Mouse (Mus musculus): ENCODE measurements around the gene Kpna7. TPM values are rescaled to one million over a fixed set of nuclear protein-coding genes. Genes with fewer than 3 reads are reported as not detected.
A peak's percentile ranks its signal among the peaks of the same experiment; 100 is the strongest.
"Not testable (repeated sequence)": the region's sequence is repeated elsewhere in the genome, so short reads cannot be mapped to it uniquely, and the experiment has no call there.

The Kpna7 gene
- polyA plus RNA-seq, 1 experiment from 2014 or later = not detected

GRCm38 (mm10) chr5:145101451-145101850, 17.6 kb upstream of the Kpna7 start:
- H3K36me3 ChIP-seq = peaks cover 96% of the 10 kb centered on the region
- H3K4me3 ChIP-seq (replicated peaks); H3K4me1 ChIP-seq; H3K4me2 ChIP-seq; ATAC-seq (ENCODE audit: low FRiP score); H3K9ac ChIP-seq (replicated peaks); H3K27ac ChIP-seq (replicated peaks); H3K27me3 ChIP-seq (replicated peaks); H3K9me3 ChIP-seq (replicated peaks): not testable (repeated sequence)
- WGBS = 98% methylated on average over 11 of the region's 11 CpGs

- Histone ChIP-seq H3K36me3 (peaks cover 96% of the 10 kb centered on the region), H3K4me2 (no peak overlapping the region), H3K9ac (replicated peaks) (no peak overlapping the region), H3K4me1 (no peaks in the 10 kb centered on the region), H3K27me3 (replicated peaks) (no peaks in the 10 kb centered on the region), H3K9me3 (replicated peaks) (no peaks in the 10 kb centered on the region), H3K27ac (replicated peaks) (no peak overlapping the region), H3K4me3 (replicated peaks) (no peak overlapping the region)
- WGBS = 96% methylated on average over 9 of the region's 9 CpGs
- no peak for ATAC-seq (ENCODE audit: low FRiP score)
Observed at GRCm38 (mm10) chr5:145100960-145101359, 17.1 kb upstream of the Kpna7 start.

GRCm38 (mm10) chr5:145098340-145098821, 14.6 kb upstream of the Kpna7 start:
- ATAC-seq (ENCODE audit: low FRiP score) = no peak
- Histone ChIP-seq H3K4me3 (replicated peaks) (no peak overlapping the region), H3K27me3 (replicated peaks) (no peaks in the 10 kb centered on the region), H3K27ac (replicated peaks) (no peak overlapping the region), H3K9ac (replicated peaks) (no peak overlapping the region), H3K4me1 (no peaks in the 10 kb centered on the region), H3K4me2 (no peak overlapping the region), H3K9me3 (replicated peaks) (no peaks in the 10 kb centered on the region), H3K36me3 (peaks cover 92% of the 10 kb centered on the region)
- WGBS = 93% methylated on average over 10 of the region's 10 CpGs

- Histone ChIP-seq H3K4me3 (replicated peaks) (no peak overlapping the region), H3K4me2 (no peak overlapping the region), H3K27me3 (replicated peaks) (no peaks in the 10 kb centered on the region), H3K9me3 (replicated peaks) (no peaks in the 10 kb centered on the region), H3K4me1 (no peaks in the 10 kb centered on the region), H3K36me3 (peaks cover 93% of the 10 kb centered on the region), H3K27ac (replicated peaks) (no peak overlapping the region), H3K9ac (replicated peaks) (no peak overlapping the region)
- ATAC-seq (ENCODE audit: low FRiP score) = no peak
- 88% methylated on average over 4 of the region's 4 CpGs for WGBS
Observed at GRCm38 (mm10) chr5:145096195-145096594, 12.4 kb upstream of the Kpna7 start.

- Histone ChIP-seq H3K4me1 (peaks cover 21% of the 10 kb centered on the region), H3K27ac (replicated peaks) (no peak overlapping the region), H3K27me3 (replicated peaks) (no peaks in the 10 kb centered on the region), H3K4me2 (no peak overlapping the region), H3K4me3 (replicated peaks) (no peak overlapping the region), H3K36me3 (peaks cover 36% of the 10 kb centered on the region), H3K9ac (replicated peaks) (no peak overlapping the region), H3K9me3 (replicated peaks) (no peaks in the 10 kb centered on the region)
- 93% methylated on average over 3 of the region's 3 CpGs for WGBS
- ATAC-seq (ENCODE audit: low FRiP score) = no peak
Observed at GRCm38 (mm10) chr5:145089878-145090277, 6.0 kb upstream of the Kpna7 start.

GRCm38 (mm10) chr5:145088186-145088585, 4.4 kb upstream of the Kpna7 start:
- no peak for ATAC-seq (ENCODE audit: low FRiP score)
- WGBS = 98% methylated on average over 2 of the region's 2 CpGs
- no peaks in the 10 kb centered on the region for H3K27me3 ChIP-seq (replicated peaks)

GRCm38 (mm10) chr5:145084822-145085221, 992 bp upstream of the Kpna7 start:
- Histone ChIP-seq H3K27me3 (replicated peaks) (no peaks in the 10 kb centered on the region), H3K4me2 (peak overlapping the region; percentile 73), H3K9me3 (replicated peaks) (no peaks in the 10 kb centered on the region), H3K9ac (replicated peaks) (peak overlapping the region; percentile 99), H3K4me1 (peaks cover 24% of the 10 kb centered on the region), H3K4me3 (replicated peaks) (peak overlapping the region; percentile 93), H3K36me3 (0 out of 2 replicates have a peak, but pooled peaks cover 3% of the 10 kb centered on the region), H3K27ac (replicated peaks) (no peak overlapping the region)
- 78% methylated on average over 2 of the region's 2 CpGs for WGBS
- ATAC-seq (ENCODE audit: low FRiP score) = no peak

More at GRCm38 (mm10) chr5:145088186-145088585, 4.4 kb upstream of the Kpna7 start:
- H3K4me1 ChIP-seq = peaks cover 28% of the 10 kb centered on the region
- no peak overlapping the region for H3K4me3 ChIP-seq (replicated peaks)
- no peak overlapping the region for H3K9ac ChIP-seq (replicated peaks)
- peaks cover 23% of the 10 kb centered on the region for H3K36me3 ChIP-seq
- H3K27ac ChIP-seq (replicated peaks) = no peak overlapping the region
- H3K9me3 ChIP-seq (replicated peaks) = no peaks in the 10 kb centered on the region
- H3K4me2 ChIP-seq = no peak overlapping the region

GRCm38 (mm10) chr5:145083201-145083600, 629 bp downstream of the Kpna7 start:
- H3K4me3 ChIP-seq (replicated peaks) = peak overlapping the region; percentile 93
- not testable (repeated sequence) for H3K27me3 ChIP-seq (replicated peaks); H3K9me3 ChIP-seq (replicated peaks); H3K36me3 ChIP-seq
- peak overlapping the region; percentile 73 for H3K4me2 ChIP-seq
- 51% methylated on average over 6 of the region's 6 CpGs for WGBS
- H3K4me1 ChIP-seq = peaks cover 18% of the 10 kb centered on the region
- H3K27ac ChIP-seq (replicated peaks) = peak overlapping the region; percentile 87
- ATAC-seq (ENCODE audit: low FRiP score) = peak; percentile 18
- peak overlapping the region; percentile 99 for H3K9ac ChIP-seq (replicated peaks)

GRCm38 (mm10) chr5:145081866-145082613, 1.8 kb downstream of the Kpna7 start:
- H3K36me3 ChIP-seq = 0 out of 2 replicates have a peak, but pooled peaks cover 3% of the 10 kb centered on the region
- no peaks in the 10 kb centered on the region for H3K27me3 ChIP-seq (replicated peaks)
- H3K9ac ChIP-seq (replicated peaks) = no peak overlapping the region
- 89% methylated on average over 10 of the region's 10 CpGs for WGBS
- H3K4me1 ChIP-seq = peaks cover 18% of the 10 kb centered on the region
- H3K4me3 ChIP-seq (replicated peaks) = no peak overlapping the region
- no peaks in the 10 kb centered on the region for H3K9me3 ChIP-seq (replicated peaks)
- no peak overlapping the region for H3K27ac ChIP-seq (replicated peaks)
- ATAC-seq (ENCODE audit: low FRiP score) = no peak
- no peak overlapping the region for H3K4me2 ChIP-seq

GRCm38 (mm10) chr5:145075081-145075480, 8.7 kb downstream of the Kpna7 start:
- H3K4me3 ChIP-seq (replicated peaks) = no peak overlapping the region
- H3K4me1 ChIP-seq = no peaks in the 10 kb centered on the region
- no peak overlapping the region for H3K4me2 ChIP-seq
- WGBS = 56% methylated on average over 3 of the region's 3 CpGs
- H3K27ac ChIP-seq (replicated peaks) = no peak overlapping the region
- no peaks in the 10 kb centered on the region for H3K9me3 ChIP-seq (replicated peaks)
- H3K9ac ChIP-seq (replicated peaks) = no peak overlapping the region
- H3K27me3 ChIP-seq (replicated peaks) = no peaks in the 10 kb centered on the region
- ATAC-seq (ENCODE audit: low FRiP score) = no peak
- no peaks in the 10 kb centered on the region for H3K36me3 ChIP-seq

- Histone ChIP-seq H3K27me3 (replicated peaks) (no peaks in the 10 kb centered on the region), H3K9ac (replicated peaks) (no peak overlapping the region), H3K9me3 (replicated peaks) (no peaks in the 10 kb centered on the region), H3K27ac (replicated peaks) (no peak overlapping the region), H3K4me3 (replicated peaks) (no peak overlapping the region), H3K4me1 (no peaks in the 10 kb centered on the region), H3K4me2 (no peak overlapping the region), H3K36me3 (no peaks in the 10 kb centered on the region)
- no peak for ATAC-seq (ENCODE audit: low FRiP score)
- 52% methylated on average over 6 of the region's 6 CpGs for WGBS
Observed at GRCm38 (mm10) chr5:145071342-145071741, 12.5 kb downstream of the Kpna7 start.

GRCm38 (mm10) chr5:145069707-145070106, 14.1 kb downstream of the Kpna7 start:
- Histone ChIP-seq H3K9ac (replicated peaks) (no peak overlapping the region), H3K36me3 (no peaks in the 10 kb centered on the region), H3K4me3 (replicated peaks) (no peak overlapping the region), H3K4me1 (no peaks in the 10 kb centered on the region), H3K27ac (replicated peaks) (no peak overlapping the region), H3K4me2 (no peak overlapping the region), H3K9me3 (replicated peaks) (no peaks in the 10 kb centered on the region), H3K27me3 (replicated peaks) (no peaks in the 10 kb centered on the region)
- ATAC-seq (ENCODE audit: low FRiP score) = no peak
- under 1% methylated on average over 5 of the region's 5 CpGs for whole genome bisulfite sequencing

Measured in neural tube, embryonic 15.5 days (tissue).